Mouse (Mus musculus) kidney, postnatal 10 days (tissue): ENCODE data around the gene Sh3d21.

Experiments
- DNase-seq: peaks from one replicate; pipeline ENCODE4 v3.0.0; 2021; ENCODE audit warnings: mixed read lengths

Gene Sh3d21

DNA sequence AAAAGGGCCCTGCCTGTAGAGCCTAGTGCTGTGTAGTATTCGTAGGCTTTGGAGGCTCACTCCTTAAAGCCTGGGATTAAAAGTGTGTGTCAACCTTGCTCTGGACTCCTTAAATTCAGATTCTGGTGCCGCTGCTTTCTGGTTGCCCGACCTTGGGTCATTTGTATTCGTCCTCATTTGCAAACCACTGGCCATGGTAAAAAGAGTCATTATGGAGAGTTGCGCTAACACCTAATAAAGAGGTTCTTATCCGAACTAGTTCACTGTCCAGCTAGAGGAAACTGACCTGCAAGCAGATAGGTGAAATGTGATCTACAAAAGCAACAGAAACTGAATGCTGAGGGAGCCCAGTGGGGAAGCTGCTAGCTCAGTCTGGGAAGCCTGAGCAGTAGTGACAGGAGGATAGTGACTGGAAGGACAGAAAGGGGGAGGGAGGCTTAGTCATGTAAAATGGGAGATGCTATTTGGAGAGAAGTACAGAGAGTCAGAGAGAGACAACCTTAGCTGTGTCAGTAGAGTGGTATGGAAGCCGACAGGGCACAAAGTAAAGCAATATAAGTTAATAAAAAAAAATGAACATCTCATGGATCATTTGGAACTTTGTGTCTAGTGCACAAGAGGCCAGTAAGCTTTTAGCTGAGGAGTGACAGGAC, 58.0 kb downstream of the Sh3d21 start:
- no peak for DNase-seq

DNA sequence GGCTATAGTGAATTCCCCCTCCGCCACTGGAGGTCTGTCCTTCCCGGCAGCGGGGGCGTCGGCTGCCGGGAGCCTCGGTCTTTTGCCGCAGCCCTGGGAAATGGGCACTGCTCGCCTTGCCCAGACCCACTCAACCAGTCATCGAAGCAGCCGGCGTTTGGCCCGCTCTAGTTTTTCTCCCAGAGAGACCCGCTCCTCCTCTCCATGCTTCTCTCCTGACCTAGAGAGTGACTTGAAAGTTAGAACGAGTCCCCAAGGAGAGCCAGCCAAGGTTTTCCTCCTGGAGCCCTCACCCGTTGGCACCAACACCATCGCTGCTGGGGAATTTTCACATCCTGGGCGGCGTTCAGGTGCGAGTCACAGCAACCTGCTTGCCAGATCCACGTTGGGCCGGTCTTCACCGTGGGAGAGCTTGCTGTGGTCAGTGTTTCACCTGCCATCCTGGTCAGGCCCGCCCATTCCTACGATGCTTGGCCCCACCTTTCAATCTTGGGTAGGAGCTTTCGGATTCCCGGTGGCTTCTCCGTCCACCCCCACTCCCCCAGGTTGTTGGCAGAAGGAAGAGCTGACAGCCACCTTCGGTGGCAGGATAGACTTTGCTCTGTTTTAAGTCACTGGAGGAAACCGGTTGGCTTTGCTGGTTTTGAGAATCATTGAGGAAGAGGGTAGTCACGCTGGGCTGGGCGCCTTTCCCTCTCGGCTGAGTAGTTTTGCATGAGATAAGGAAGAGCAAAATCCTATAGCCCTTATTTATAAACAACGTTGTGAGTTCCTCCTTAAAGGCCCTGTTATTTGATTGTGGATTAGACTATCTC, 58.8 kb downstream of the Sh3d21 start:
- peak; percentile 78 for DNase-seq

DNA sequence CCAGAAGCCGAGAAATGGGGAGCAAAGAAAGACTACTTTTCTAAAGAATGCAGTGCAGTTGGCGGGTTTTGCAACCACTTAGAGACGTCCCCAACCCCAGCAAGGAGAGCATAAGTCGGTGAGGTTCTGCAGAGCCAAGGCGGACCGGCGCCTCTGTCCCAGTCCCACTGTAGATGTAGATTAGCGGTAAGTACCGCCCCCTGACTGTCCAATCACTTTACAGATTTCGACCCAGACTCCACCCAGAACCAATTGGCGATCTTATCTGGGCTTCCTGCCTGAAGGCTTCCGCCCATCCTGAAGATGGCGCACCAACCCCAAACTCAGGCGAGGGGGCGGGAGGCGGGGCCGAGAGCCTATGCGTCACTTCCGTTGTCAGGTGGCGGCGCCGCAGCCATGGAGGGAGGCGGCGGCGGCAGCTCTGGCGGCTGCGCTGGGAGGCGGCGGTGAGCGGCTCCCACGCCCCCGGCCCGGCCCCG, 59.7 kb downstream of the Sh3d21 start, which contains the start of gene Stk40:
TSS of gene Stk40 (plus strand) at position 368 of the 479 bp plus-strand sequence.
- peak; percentile 98 for DNase-seq

DNA sequence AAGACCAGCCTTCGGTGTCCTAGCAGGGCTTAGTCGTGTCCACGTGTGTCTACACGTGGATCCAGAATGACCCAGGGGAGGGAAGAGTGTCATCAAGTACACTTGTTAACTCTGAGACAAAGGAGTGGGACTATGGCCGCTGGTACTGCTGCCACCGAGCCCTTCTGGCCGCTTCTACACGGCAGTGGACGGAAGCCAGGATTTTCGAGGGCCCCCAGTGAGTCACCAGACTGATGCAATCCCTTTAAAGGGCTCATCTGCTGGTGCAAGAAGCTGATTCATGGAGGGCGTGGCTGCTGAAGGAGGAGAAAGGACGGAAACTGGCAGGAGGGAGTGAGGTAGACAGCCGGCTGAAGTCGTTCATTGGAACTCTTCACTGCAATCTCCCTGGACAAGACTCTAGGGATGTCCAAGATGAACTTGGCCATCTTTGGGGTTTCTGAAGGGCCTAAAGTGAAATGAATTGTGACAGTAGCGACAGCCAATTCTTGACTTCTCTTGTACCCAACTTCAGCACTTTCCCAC, 60.2 kb downstream of the Sh3d21 start:
- peak; percentile 87 for DNase-seq

DNA sequence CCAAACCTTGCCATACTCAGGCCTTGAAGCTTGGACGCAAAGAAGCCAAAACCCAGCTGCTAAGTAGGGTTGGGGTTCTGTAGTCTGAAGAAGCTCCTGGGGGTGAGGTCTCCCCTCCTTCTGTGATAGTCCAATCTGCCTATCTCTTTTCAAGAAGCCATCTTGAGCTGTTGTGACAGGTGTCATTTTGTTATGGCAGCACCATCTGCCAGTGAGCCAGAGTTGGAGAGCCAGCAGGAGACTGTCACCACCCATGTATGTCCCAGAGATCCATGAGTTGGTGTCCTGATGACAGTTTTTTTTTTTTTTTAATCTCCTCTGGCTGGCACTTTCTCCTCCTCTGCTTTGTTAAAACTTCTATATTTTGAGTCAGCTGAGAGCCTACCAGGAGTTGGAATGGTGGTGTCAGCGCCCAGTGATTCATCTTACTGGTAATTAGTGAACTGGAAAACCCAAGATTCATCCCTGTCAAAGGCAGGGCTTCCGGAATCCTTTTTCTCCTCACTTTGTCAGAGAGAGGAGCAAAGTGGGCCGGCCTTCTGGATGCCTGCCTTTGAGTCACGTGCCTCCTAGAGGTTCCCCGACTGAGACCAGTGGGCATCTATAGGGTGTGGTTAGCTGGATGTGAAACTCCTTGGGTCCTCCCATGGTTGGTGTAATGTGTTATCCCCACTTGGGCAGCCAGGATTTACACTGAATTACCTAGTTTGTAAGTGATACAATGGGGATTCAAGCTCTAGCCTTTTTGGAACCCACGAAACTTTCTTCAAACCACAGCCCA, 61.0 kb downstream of the Sh3d21 start:
- DNase-seq, result peak; percentile 59

DNA sequence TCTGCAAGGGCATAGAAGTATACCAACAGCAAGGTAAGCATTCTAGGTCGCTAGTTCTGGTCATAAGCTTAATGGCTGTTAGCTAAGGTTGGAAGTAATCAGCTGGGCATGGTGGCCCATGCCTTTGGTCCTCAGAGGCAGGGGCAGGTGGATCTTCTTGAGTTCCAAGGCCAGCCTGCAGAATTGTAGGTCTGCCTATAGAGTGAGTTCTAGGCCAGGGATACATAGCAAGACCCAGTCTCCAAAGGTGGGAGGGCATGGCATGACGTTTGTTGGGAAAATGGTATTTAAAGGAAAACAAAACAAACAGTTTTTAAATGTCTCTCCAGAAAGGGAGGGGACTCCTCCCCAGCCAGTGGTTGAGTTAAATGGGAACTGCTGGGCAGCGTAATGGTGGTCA, 62.5 kb downstream of the Sh3d21 start:
- DNase-seq, result no peak
